Mouse (Mus musculus): Measurements from ENCODE around the gene Myh10. TPM values are rescaled to one million over a fixed set of nuclear protein-coding genes. Genes with fewer than 3 reads are reported as not detected.

Myh10 gene
- polyA plus RNA-seq, 1 experiment: 0.67 TPM

- H3K9me3 ChIP-seq: no peaks in the 10 kb centered on the region
- no peaks in the 10 kb centered on the region for H3K36me3 ChIP-seq (replicated peaks; ENCODE audit: low read length)
- H3K4me3 ChIP-seq (replicated peaks): no peak overlapping the region
- peaks cover 9% of the 10 kb centered on the region; the same call in 1 of the 2 replicates for H3K4me1 ChIP-seq
- no peak for TF ChIP-seq GATA1 (IDR thresholded peaks at IDR 0.05; ENCODE audit: borderline replicate concordance, low read length)
- peaks cover 24% of the 10 kb centered on the region for H3K27me3 ChIP-seq (replicated peaks)
These were observed 89.2 kb downstream of the Myh10 start for GRCm38 (mm10) chr11:68780466-68781114.

- H3K36me3 ChIP-seq (replicated peaks; ENCODE audit: low read length): peaks cover 9% of the 10 kb centered on the region
- H3K4me1 ChIP-seq: peaks cover 9% of the 10 kb centered on the region; the same call in 1 of the 2 replicates
- TF ChIP-seq FLI1 (IDR thresholded peaks at IDR 0.05; ENCODE audit: low read length): no peak
- no peak for TF ChIP-seq GATA1 (IDR thresholded peaks at IDR 0.05; ENCODE audit: borderline replicate concordance, low read length)
- no peaks in the 10 kb centered on the region for H3K9me3 ChIP-seq
- H3K4me3 ChIP-seq (replicated peaks): no peak overlapping the region
- peaks cover 20% of the 10 kb centered on the region for H3K27me3 ChIP-seq (replicated peaks)
These were observed 91.0 kb downstream of the Myh10 start for GRCm38 (mm10) chr11:68782336-68782735.

- no peak for TF ChIP-seq FLI1 (IDR thresholded peaks at IDR 0.05; ENCODE audit: low read length)
- TF ChIP-seq GATA1 (IDR thresholded peaks at IDR 0.05; ENCODE audit: borderline replicate concordance, low read length): no peak
- peaks cover 12% of the 10 kb centered on the region for H3K27me3 ChIP-seq (replicated peaks)
- peaks cover 9% of the 10 kb centered on the region; the same call in 1 of the 2 replicates for H3K4me1 ChIP-seq
- peaks cover 24% of the 10 kb centered on the region for H3K36me3 ChIP-seq (replicated peaks; ENCODE audit: low read length)
- no peak overlapping the region for H3K4me3 ChIP-seq (replicated peaks)
- no peaks in the 10 kb centered on the region for H3K9me3 ChIP-seq
These were observed 94.5 kb downstream of the Myh10 start for GRCm38 (mm10) chr11:68785813-68786212.

- TF ChIP-seq GATA1 (IDR thresholded peaks at IDR 0.05; ENCODE audit: borderline replicate concordance, low read length): no peak
- TF ChIP-seq FLI1 (IDR thresholded peaks at IDR 0.05; ENCODE audit: low read length): no peak
- peaks cover 37% of the 10 kb centered on the region for H3K36me3 ChIP-seq (replicated peaks; ENCODE audit: low read length)
- H3K27me3 ChIP-seq (replicated peaks): peaks cover 8% of the 10 kb centered on the region
- no peak overlapping the region for H3K4me3 ChIP-seq (replicated peaks)
- H3K9me3 ChIP-seq: no peaks in the 10 kb centered on the region
- peaks cover 9% of the 10 kb centered on the region; the same call in 1 of the 2 replicates for H3K4me1 ChIP-seq
These were observed 95.9 kb downstream of the Myh10 start for GRCm38 (mm10) chr11:68787222-68787621.

GRCm38 (mm10) chr11:68790720-68791119 is 99.4 kb downstream of the Myh10 start:
- H3K4me3 ChIP-seq (replicated peaks): no peak overlapping the region
- H3K36me3 ChIP-seq (replicated peaks; ENCODE audit: low read length): peaks cover 54% of the 10 kb centered on the region
- no peaks in the 10 kb centered on the region for H3K4me1 ChIP-seq
- no peaks in the 10 kb centered on the region for H3K27me3 ChIP-seq (replicated peaks)
- H3K9me3 ChIP-seq: no peaks in the 10 kb centered on the region
- TF ChIP-seq GATA1 (IDR thresholded peaks at IDR 0.05; ENCODE audit: borderline replicate concordance, low read length) (no peak), FLI1 (IDR thresholded peaks at IDR 0.05; ENCODE audit: low read length) (no peak)

GRCm38 (mm10) chr11:68791794-68792193 is 100.4 kb downstream of the Myh10 start:
- no peaks in the 10 kb centered on the region for H3K27me3 ChIP-seq (replicated peaks)
- H3K9me3 ChIP-seq: no peaks in the 10 kb centered on the region
- TF ChIP-seq GATA1 (IDR thresholded peaks at IDR 0.05; ENCODE audit: borderline replicate concordance, low read length): no peak
- no peak for TF ChIP-seq FLI1 (IDR thresholded peaks at IDR 0.05; ENCODE audit: low read length)
- peaks cover 53% of the 10 kb centered on the region for H3K36me3 ChIP-seq (replicated peaks; ENCODE audit: low read length)
- peaks cover under 1% of the 10 kb centered on the region; the same call in 1 of the 2 replicates for H3K4me1 ChIP-seq
- H3K4me3 ChIP-seq (replicated peaks): no peak overlapping the region

- Histone ChIP-seq H3K36me3 (replicated peaks; ENCODE audit: low read length) (peaks cover 65% of the 10 kb centered on the region), H3K9me3 (no peaks in the 10 kb centered on the region), H3K4me1 (peaks cover 15% of the 10 kb centered on the region), H3K27me3 (replicated peaks) (no peaks in the 10 kb centered on the region), H3K4me3 (replicated peaks) (no peak overlapping the region)
- TF ChIP-seq FLI1 (IDR thresholded peaks at IDR 0.05; ENCODE audit: low read length): no peak
- no peak for TF ChIP-seq GATA1 (IDR thresholded peaks at IDR 0.05; ENCODE audit: borderline replicate concordance, low read length)
These were observed 106.9 kb downstream of the Myh10 start for GRCm38 (mm10) chr11:68798258-68798657.

- Histone ChIP-seq H3K36me3 (replicated peaks; ENCODE audit: low read length) (peaks cover 92% of the 10 kb centered on the region), H3K4me3 (replicated peaks) (no peak overlapping the region), H3K9me3 (no peaks in the 10 kb centered on the region), H3K4me1 (peaks cover 9% of the 10 kb centered on the region; the same call in 1 of the 2 replicates), H3K27me3 (replicated peaks) (no peaks in the 10 kb centered on the region)
- TF ChIP-seq GATA1 (IDR thresholded peaks at IDR 0.05; ENCODE audit: borderline replicate concordance, low read length) (no peak), FLI1 (IDR thresholded peaks at IDR 0.05; ENCODE audit: low read length) (no peak)
These were observed 113.8 kb downstream of the Myh10 start for GRCm38 (mm10) chr11:68805148-68805547.

GRCm38 (mm10) chr11:68807787-68808186 is 116.4 kb downstream of the Myh10 start:
- H3K27me3 ChIP-seq (replicated peaks): no peaks in the 10 kb centered on the region
- H3K36me3 ChIP-seq (replicated peaks; ENCODE audit: low read length): peaks cover 89% of the 10 kb centered on the region
- no peaks in the 10 kb centered on the region for H3K9me3 ChIP-seq
- TF ChIP-seq FLI1 (IDR thresholded peaks at IDR 0.05; ENCODE audit: low read length) (no peak), GATA1 (IDR thresholded peaks at IDR 0.05; ENCODE audit: borderline replicate concordance, low read length) (no peak)
- H3K4me1 ChIP-seq: peaks cover 9% of the 10 kb centered on the region; the same call in 1 of the 2 replicates
- no peak overlapping the region for H3K4me3 ChIP-seq (replicated peaks)

- Histone ChIP-seq H3K36me3 (replicated peaks; ENCODE audit: low read length) (peaks cover 87% of the 10 kb centered on the region), H3K27me3 (replicated peaks) (no peaks in the 10 kb centered on the region), H3K4me1 (no peaks in the 10 kb centered on the region), H3K9me3 (no peaks in the 10 kb centered on the region), H3K4me3 (replicated peaks) (no peak overlapping the region)
- TF ChIP-seq GATA1 (IDR thresholded peaks at IDR 0.05; ENCODE audit: borderline replicate concordance, low read length): no peak
- TF ChIP-seq FLI1 (IDR thresholded peaks at IDR 0.05; ENCODE audit: low read length): no peak
These were observed 120.7 kb downstream of the Myh10 start for GRCm38 (mm10) chr11:68811881-68812577.
